Mouse (Mus musculus): ENCODE results near the gene Thada. TPM values are rescaled to one million over a fixed set of nuclear protein-coding genes. Genes with fewer than 3 reads are reported as not detected.
A peak's percentile ranks its signal among the peaks of the same experiment; 100 is the strongest.

Gene Thada
- total and polyA plus RNA-seq, 3 experiments: 5.0 to 8.3 (median 7.7) TPM

GRCm38 (mm10) chr17:84166135-84166860 lies 299.7 kb downstream of the Thada start:
- intact Hi-C loops (cut with DNase I): no loop called here
- Histone ChIP-seq H3K9ac (ENCODE audit: low read depth, low read length) (no peak overlapping the region), H3K4me1 (ENCODE audit: control insufficient read depth, insufficient read depth, low read length) (peaks cover 1% of the 10 kb centered on the region; the same call in 1 of the 2 replicates), H3K27ac (no peak overlapping the region), H3K36me3 (ENCODE audit: control insufficient read depth, insufficient read depth, low read length) (no peaks in the 10 kb centered on the region), H3K79me2 (replicated peaks; ENCODE audit: control insufficient read depth, insufficient read depth, low read length) (no peaks in the 10 kb centered on the region), H3K4me3 (no peak overlapping the region), H3K27me3 (ENCODE audit: control insufficient read depth, insufficient read depth, low read length) (no peaks in the 10 kb centered on the region)
- 91% methylated on average over 9 of the region's 9 CpGs for WGBS
- peak in 1 of 2 experiments; percentile 10 for DNase-seq
- TF ChIP-seq POLR2A (IDR thresholded peaks at IDR 0.05; ENCODE audit: insufficient read depth, low read depth, low read length) (no peak), CTCF (IDR thresholded peaks at IDR 0.05) (no peak), EP300 (IDR thresholded peaks at IDR 0.05; ENCODE audit: insufficient read depth, low read depth, low read length) (no peak)

GRCm38 (mm10) chr17:84165735-84166134 lies 300.3 kb downstream of the Thada start:
- Histone ChIP-seq H3K79me2 (replicated peaks; ENCODE audit: control insufficient read depth, insufficient read depth, low read length) (no peaks in the 10 kb centered on the region), H3K27me3 (ENCODE audit: control insufficient read depth, insufficient read depth, low read length) (no peaks in the 10 kb centered on the region), H3K4me1 (ENCODE audit: control insufficient read depth, insufficient read depth, low read length) (peaks cover 3% of the 10 kb centered on the region; the same call in 1 of the 2 replicates), H3K36me3 (ENCODE audit: control insufficient read depth, insufficient read depth, low read length) (no peaks in the 10 kb centered on the region), H3K9ac (ENCODE audit: low read depth, low read length) (no peak overlapping the region), H3K4me3 (no peak overlapping the region), H3K27ac (no peak overlapping the region)
- peak in 1 of 2 experiments; percentile 10 for DNase-seq
- intact Hi-C loops (cut with DNase I): no loop called here
- 93% methylated on average over 3 of the region's 3 CpGs for whole genome bisulfite sequencing
- TF ChIP-seq CTCF (IDR thresholded peaks at IDR 0.05): no peak
- no peak for TF ChIP-seq EP300 (IDR thresholded peaks at IDR 0.05; ENCODE audit: insufficient read depth, low read depth, low read length)
- TF ChIP-seq POLR2A (IDR thresholded peaks at IDR 0.05; ENCODE audit: insufficient read depth, low read depth, low read length): no peak

DNA sequence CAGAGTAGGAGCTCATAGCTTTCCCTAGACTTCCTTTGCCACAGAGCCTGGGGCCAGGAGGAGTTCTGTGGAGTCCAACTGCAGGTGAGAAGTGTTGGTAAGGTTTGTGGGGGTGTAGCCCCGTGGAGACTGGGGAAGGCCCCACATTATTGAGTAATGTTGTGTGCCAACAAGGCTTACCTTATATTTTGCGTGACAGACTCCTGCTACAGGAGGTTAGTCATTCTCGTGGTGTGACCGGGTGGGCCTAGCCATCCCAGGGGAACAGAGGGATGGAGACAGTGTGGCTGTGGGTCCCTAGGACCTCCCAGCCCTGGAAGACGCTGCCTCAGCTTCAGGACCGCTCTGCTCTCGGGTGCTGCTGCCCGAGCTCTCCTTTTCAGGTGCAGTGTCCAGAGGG lies 301.9 kb downstream of the Thada start:
- Histone ChIP-seq H3K4me3 (no peak overlapping the region), H3K79me2 (replicated peaks; ENCODE audit: control insufficient read depth, insufficient read depth, low read length) (no peaks in the 10 kb centered on the region), H3K9ac (ENCODE audit: low read depth, low read length) (no peak overlapping the region), H3K27me3 (ENCODE audit: control insufficient read depth, insufficient read depth, low read length) (no peaks in the 10 kb centered on the region), H3K4me1 (ENCODE audit: control insufficient read depth, insufficient read depth, low read length) (peaks cover 3% of the 10 kb centered on the region; the same call in 1 of the 2 replicates), H3K27ac (no peak overlapping the region), H3K36me3 (ENCODE audit: control insufficient read depth, insufficient read depth, low read length) (no peaks in the 10 kb centered on the region)
- TF ChIP-seq EP300 (IDR thresholded peaks at IDR 0.05; ENCODE audit: insufficient read depth, low read depth, low read length) (no peak), CTCF (IDR thresholded peaks at IDR 0.05) (no peak), POLR2A (IDR thresholded peaks at IDR 0.05; ENCODE audit: insufficient read depth, low read depth, low read length) (no peak)
- WGBS: 91% methylated on average over 8 of the region's 8 CpGs
- DNase-seq: peak in 1 of 2 experiments; percentile 12
- intact Hi-C loops (cut with DNase I): no loop called here

DNA sequence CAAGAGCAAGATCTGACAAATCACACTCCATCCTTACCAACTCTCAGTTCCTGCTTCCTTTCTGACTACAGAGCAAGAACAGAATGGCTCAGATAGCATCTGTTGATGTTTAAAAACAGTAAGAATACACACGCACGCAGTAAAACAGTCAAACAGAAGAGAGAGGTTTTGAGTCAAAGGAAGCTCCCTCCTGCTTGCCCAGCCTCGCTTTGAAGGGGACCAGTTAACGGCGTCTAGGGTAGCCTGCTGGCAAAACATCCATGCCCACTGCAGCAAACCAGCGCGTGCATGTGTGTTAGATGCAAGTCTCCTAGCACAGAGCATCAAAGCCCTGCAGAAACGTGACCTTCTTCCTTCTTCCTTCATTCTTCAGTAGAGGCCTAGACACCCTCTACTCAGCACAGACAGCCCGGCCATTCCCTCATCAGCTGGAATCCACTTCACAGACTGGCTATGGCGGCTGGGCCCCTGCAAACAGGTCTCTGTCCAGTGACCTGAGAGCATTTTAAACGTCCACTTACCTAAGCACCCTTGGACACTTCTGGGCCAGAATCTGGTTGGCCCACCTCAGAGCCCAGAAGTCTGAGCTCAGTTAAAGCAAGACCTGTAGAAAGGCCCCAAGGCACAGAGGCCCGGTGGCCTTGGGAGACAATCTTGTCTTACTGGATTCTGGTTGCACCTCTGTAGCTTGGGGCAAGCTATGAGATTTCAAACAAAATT lies 302.8 kb downstream of the Thada start:
- DNase-seq: peak in 1 of 2 experiments; percentile 17

GRCm38 (mm10) chr17:84162211-84162760 lies 303.7 kb downstream of the Thada start:
- Histone ChIP-seq H3K36me3 (ENCODE audit: control insufficient read depth, insufficient read depth, low read length) (no peaks in the 10 kb centered on the region), H3K27me3 (ENCODE audit: control insufficient read depth, insufficient read depth, low read length) (no peaks in the 10 kb centered on the region), H3K79me2 (replicated peaks; ENCODE audit: control insufficient read depth, insufficient read depth, low read length) (no peaks in the 10 kb centered on the region), H3K9ac (ENCODE audit: low read depth, low read length) (no peak overlapping the region), H3K27ac (no peak overlapping the region), H3K4me1 (ENCODE audit: control insufficient read depth, insufficient read depth, low read length) (peaks cover 3% of the 10 kb centered on the region; the same call in 1 of the 2 replicates), H3K4me3 (no peak overlapping the region)
- 51% methylated on average over 8 of the region's 8 CpGs for WGBS
- intact Hi-C loops (cut with DNase I): no loop called here
- DNase-seq: peak in 1 of 2 experiments; percentile 19
- TF ChIP-seq POLR2A (IDR thresholded peaks at IDR 0.05; ENCODE audit: insufficient read depth, low read depth, low read length): no peak
- TF ChIP-seq CTCF (IDR thresholded peaks at IDR 0.05): no peak
- TF ChIP-seq EP300 (IDR thresholded peaks at IDR 0.05; ENCODE audit: insufficient read depth, low read depth, low read length): no peak

More for the DNA sequence above, 302.8 kb downstream of the Thada start:
- WGBS: 83% methylated on average over 12 of the region's 12 CpGs
- Histone ChIP-seq H3K27me3 (ENCODE audit: control insufficient read depth, insufficient read depth, low read length) (no peaks in the 10 kb centered on the region), H3K4me3 (no peak overlapping the region), H3K79me2 (replicated peaks; ENCODE audit: control insufficient read depth, insufficient read depth, low read length) (no peaks in the 10 kb centered on the region), H3K36me3 (ENCODE audit: control insufficient read depth, insufficient read depth, low read length) (no peaks in the 10 kb centered on the region), H3K9ac (ENCODE audit: low read depth, low read length) (no peak overlapping the region), H3K27ac (no peak overlapping the region), H3K4me1 (ENCODE audit: control insufficient read depth, insufficient read depth, low read length) (peaks cover 3% of the 10 kb centered on the region; the same call in 1 of the 2 replicates)
- TF ChIP-seq EP300 (IDR thresholded peaks at IDR 0.05; ENCODE audit: insufficient read depth, low read depth, low read length) (no peak), CTCF (IDR thresholded peaks at IDR 0.05) (no peak), POLR2A (IDR thresholded peaks at IDR 0.05; ENCODE audit: insufficient read depth, low read depth, low read length) (no peak)
- intact Hi-C loops (cut with DNase I): no loop called here

All from heart, adult 2 months (tissue).